Mouse (Mus musculus) liver, embryonic 13.5 days (tissue): ENCODE measurements around the gene Napepld. TPM values are rescaled to one million over a fixed set of nuclear protein-coding genes. Genes with fewer than 3 reads are reported as not detected.
"Not testable (repeated sequence)": the region's sequence is repeated elsewhere in the genome, so short reads cannot be mapped to it uniquely, and the experiment has no call there.

Experiments used
- ATAC-seq: fragments of 200-750 bp; cut with Nextera tagmentation; 2 replicates; pipeline ENCODE4 v1.8.0; 2017; ENCODE audit warnings: low read depth, mild to moderate bottlenecking, moderate number of reproducible peaks, moderate library complexity
- DNase-seq: peaks from one replicate; pipeline ENCODE4 v3.0.0; 2022
- H3K27ac ChIP-seq: fragments of 300-500 bp; sonication (generic); 2 replicates; pipeline ENCODE4 v1.5.1; 2015; ENCODE audit warnings: moderate library complexity, mild to moderate bottlenecking, inconsistent platforms
- H3K27me3 ChIP-seq: fragments of 300-500 bp; sonication (generic); 2 replicates; pipeline ENCODE4 v1.6.1; 2015; ENCODE audit warnings: mild to moderate bottlenecking, inconsistent platforms
- H3K36me3 ChIP-seq: fragments of 300-500 bp; sonication (generic); 2 replicates; pipeline ENCODE4 v1.6.1; 2015; ENCODE audit warnings: mild to moderate bottlenecking, inconsistent platforms
- H3K4me1 ChIP-seq: fragments of 300-500 bp; sonication (generic); replicated peaks from 2 replicates; pipeline ENCODE4 v1.6.1; 2015; ENCODE audit warnings: inconsistent platforms
- H3K4me2 ChIP-seq: fragments of 300-500 bp; sonication (generic); 2 replicates; pipeline ENCODE4 v1.6.1; 2015; ENCODE audit warnings: inconsistent platforms, mild to moderate bottlenecking, moderate library complexity
- H3K4me3 ChIP-seq: fragments of 300-500 bp; sonication (generic); replicated peaks from 2 replicates; pipeline ENCODE4 v1.5.1; 2015; ENCODE audit warnings: mild to moderate bottlenecking, inconsistent platforms
- H3K9ac ChIP-seq: fragments of 300-500 bp; sonication (generic); 2 replicates; pipeline ENCODE4 v1.6.1; 2015; ENCODE audit warnings: mild to moderate bottlenecking, inconsistent platforms
- H3K9me3 ChIP-seq: fragments of 300-500 bp; sonication (generic); replicated peaks from 2 replicates; pipeline ENCODE4 v1.6.1; 2016; ENCODE audit warnings: inconsistent platforms
- WGBS: fragments of 180-500 bp; shearing (Covaris S2); methylation state at CpG from one replicate; pipeline ENCODE4 v1.1.7; 2015; ENCODE audit not compliant: insufficient replicate concordance; 5-methylcytosine and 5-hydroxymethylcytosine counted together
- polyA plus RNA-seq: library from polyadenylated mRNA; unstranded; fragments of >200 nt; fragmentation: Nextera tagmentation; extraction: Ambion mirVana; gene quantifications from 2 replicates; pipeline ENCODE4 v1.2.1, GENCODE M21; 2015

Napepld gene
- polyA plus RNA-seq, 1 experiment from 2014 or later, result 1.2 TPM

DNA sequence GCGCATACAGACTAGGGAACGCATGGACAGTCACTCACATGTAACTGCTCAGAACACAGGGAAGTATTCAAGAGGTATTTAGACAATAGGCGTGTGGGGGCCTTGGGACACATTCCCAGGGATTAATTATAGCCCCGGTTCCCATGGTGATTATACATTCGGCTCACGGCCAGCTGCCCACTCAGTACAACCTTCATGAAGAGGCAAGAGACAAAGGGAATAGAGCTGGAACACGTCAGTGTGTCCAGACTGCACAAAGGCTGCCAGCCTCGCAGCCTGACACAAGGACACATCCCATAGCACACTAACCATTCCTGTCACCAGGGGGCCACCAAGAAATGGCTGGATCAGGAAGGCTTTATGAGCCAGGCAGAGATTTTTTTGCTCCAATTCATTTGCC is 31.7 kb upstream of the Napepld start:
- Histone ChIP-seq H3K27ac (no peak overlapping the region), H3K27me3 (no peaks in the 10 kb centered on the region), H3K36me3 (no peaks in the 10 kb centered on the region), H3K4me2 (no peak overlapping the region), H3K4me1 (peaks cover 12% of the 10 kb centered on the region), H3K9me3 (no peaks in the 10 kb centered on the region), H3K4me3 (no peak overlapping the region), H3K9ac (no peak overlapping the region)
- ATAC-seq (no peak), DNase-seq (no peak)
- 63% methylated on average over 8 of the region's 8 CpGs for WGBS

DNA sequence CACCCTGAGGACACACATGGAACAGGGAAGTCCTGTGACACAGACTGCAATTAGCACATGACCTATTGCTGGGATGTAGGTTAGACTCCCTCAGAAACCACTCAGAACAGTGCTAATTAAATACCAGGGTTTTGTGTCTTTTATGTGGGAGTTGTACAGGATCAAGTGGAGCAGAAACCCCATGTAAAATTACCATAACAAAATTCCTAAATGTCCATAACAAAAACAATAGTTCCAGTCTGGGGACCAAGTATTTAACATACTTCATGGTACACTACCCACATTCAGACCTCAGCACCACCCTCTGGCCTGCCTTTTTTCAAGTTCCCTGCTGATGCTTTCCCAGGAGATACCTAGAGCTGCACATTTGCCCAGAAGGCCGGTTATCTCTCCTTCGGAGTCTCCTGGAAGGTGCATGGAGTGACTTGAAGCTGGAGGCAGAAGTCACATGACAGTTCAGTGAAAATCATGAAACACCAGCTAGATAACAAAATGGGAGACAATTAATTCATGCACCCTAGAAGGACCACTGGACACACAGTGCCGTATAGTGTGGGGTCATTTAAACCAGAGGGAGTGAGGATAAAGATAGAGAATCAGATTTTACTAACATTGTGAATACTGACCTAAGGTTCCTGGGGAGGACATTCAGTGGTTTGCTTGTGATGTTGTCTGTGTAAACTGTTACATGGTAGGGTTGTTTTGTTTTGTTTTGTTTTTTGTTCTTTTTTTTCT is 31.1 kb upstream of the Napepld start:
- H3K9ac ChIP-seq, result no peak overlapping the region
- H3K4me3 ChIP-seq, result no peak overlapping the region
- H3K36me3 ChIP-seq, result no peaks in the 10 kb centered on the region
- WGBS, result 75% methylated on average over 3 of the region's 3 CpGs
- H3K4me2 ChIP-seq, result no peak overlapping the region
- peaks cover 6% of the 10 kb centered on the region for H3K4me1 ChIP-seq
- no peaks in the 10 kb centered on the region for H3K9me3 ChIP-seq
- DNase-seq (no peak), ATAC-seq (no peak)
- no peaks in the 10 kb centered on the region for H3K27me3 ChIP-seq
- no peak overlapping the region for H3K27ac ChIP-seq

DNA sequence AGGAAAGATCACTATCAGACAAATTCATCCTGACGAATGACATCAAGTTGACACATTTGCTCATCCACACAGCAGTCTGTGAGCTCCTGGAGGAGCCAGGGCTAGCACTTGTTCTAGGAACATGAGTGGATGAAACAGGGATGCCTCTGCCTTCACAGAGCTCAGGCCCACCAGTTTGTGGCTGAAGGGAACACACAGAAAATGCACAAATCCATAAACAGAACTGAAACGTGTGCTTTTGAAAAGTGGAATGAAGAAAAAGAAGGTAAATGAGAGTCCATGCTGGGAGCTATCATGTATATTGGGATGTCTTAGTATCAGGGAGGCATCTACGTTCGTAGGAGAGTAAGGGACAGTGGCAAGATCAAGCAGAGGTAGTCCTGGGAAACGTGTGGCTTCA is 27.9 kb upstream of the Napepld start:
- H3K27me3 ChIP-seq, result no peaks in the 10 kb centered on the region
- ATAC-seq (no peak), DNase-seq (no peak)
- H3K9me3 ChIP-seq, result no peaks in the 10 kb centered on the region
- no peak overlapping the region for H3K4me3 ChIP-seq
- no peak overlapping the region for H3K4me2 ChIP-seq
- no peak overlapping the region for H3K27ac ChIP-seq
- no peaks in the 10 kb centered on the region for H3K4me1 ChIP-seq
- H3K36me3 ChIP-seq, result no peaks in the 10 kb centered on the region
- WGBS, result 48% methylated on average over 5 of the region's 5 CpGs
- H3K9ac ChIP-seq, result no peak overlapping the region

DNA sequence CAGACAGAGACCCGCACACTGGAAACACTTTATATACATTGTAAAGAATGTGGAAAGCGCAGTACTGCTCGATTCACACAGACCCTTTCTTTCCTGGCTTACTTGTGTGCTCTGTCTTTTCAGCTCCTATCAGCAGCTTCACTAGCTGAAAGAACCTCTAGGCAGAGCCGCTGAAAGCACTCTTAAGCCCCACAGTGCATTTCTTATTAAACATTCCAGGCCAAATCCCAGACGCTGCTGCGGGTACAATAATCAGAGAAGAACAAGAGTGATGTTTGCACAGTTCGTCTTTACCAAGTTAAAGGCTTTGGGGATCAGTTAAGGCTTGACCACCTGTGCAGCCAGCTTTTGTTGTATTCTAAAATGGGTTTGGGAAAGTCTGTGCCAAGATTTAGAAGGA is 23.7 kb upstream of the Napepld start:
- Histone ChIP-seq H3K4me2 (no peak overlapping the region), H3K9ac (no peak overlapping the region), H3K36me3 (no peaks in the 10 kb centered on the region), H3K27me3 (no peaks in the 10 kb centered on the region), H3K27ac (no peak overlapping the region), H3K4me3 (no peak overlapping the region), H3K9me3 (no peaks in the 10 kb centered on the region), H3K4me1 (no peaks in the 10 kb centered on the region)
- WGBS, result 70% methylated on average over 7 of the region's 7 CpGs
- DNase-seq (no peak), ATAC-seq (no peak)

DNA sequence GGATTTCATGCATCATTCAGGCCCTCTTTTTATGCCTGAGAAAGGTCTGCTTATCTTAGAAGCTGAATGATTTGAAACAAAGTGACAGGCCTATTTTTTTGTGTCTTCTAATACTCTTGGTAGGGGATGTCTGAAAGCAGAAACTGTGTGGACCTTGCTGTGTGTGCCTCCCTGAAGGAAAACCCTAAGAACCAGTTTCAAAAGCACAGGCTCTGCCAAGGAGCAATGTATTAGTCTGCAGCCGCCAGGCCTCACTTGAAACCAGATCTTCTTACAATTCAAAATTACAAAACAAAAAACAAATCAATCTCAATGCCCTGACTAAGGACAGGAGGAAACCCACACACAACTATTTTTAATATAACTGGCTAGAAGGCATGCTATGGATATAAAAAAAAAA is 23.2 kb upstream of the Napepld start:
- Histone ChIP-seq H3K4me2 (no peak overlapping the region), H3K9me3 (no peaks in the 10 kb centered on the region), H3K4me1 (no peaks in the 10 kb centered on the region), H3K9ac (no peak overlapping the region), H3K27ac (no peak overlapping the region), H3K27me3 (no peaks in the 10 kb centered on the region), H3K36me3 (no peaks in the 10 kb centered on the region), H3K4me3 (no peak overlapping the region)
- no peak for DNase-seq
- ATAC-seq, result no peak
- 70% methylated on average over 1 of the region's 1 CpGs for WGBS

DNA sequence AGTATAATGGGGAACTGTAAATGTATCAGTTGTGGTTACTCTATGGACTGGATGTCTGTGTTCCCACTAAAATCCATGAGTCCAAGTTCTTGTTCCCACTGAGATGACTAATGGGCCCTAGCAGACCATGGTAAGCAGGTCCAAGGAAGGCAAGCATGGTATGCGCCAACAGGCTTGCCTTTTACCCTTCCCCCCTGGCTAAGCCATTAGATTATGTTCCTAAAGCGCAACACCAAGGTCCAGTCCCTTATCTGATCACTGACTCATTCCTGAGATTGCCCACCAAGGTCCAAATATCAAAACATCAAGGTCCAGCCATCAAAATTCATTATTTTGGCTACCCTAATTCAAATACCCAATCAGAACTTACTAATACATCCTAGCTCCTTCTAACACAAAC is 18.0 kb upstream of the Napepld start:
- DNase-seq (no peak), ATAC-seq (no peak)
- WGBS, result 84% methylated on average over 2 of the region's 2 CpGs

DNA sequence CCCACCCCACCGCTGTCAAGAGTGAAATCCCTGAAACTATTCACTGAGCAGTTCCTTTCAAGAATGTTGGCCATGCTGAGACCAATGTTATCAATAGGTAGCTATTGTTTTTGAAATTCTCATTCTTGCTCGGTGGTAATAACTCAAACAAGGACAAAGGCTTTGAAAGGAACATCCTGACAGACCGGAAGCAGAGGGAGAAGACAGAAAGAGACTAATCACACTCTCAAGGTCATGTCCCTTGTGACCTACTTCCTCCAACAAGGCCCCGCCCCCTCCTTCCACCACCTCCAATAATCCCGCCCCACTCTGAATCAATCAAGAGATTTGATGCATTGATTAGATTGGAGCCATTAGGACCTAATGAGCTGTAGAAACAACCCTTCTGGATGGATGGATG is 17.4 kb upstream of the Napepld start:
- 64% methylated on average over 5 of the region's 5 CpGs for WGBS
- Histone ChIP-seq H3K36me3 (no peaks in the 10 kb centered on the region), H3K4me3 (no peak overlapping the region), H3K9ac (no peak overlapping the region), H3K4me1 (no peaks in the 10 kb centered on the region), H3K27me3 (no peaks in the 10 kb centered on the region), H3K27ac (no peak overlapping the region), H3K9me3 (no peaks in the 10 kb centered on the region), H3K4me2 (no peak overlapping the region)
- DNase-seq (no peak), ATAC-seq (no peak)

More for the DNA sequence above, 18.0 kb upstream of the Napepld start:
- H3K27ac ChIP-seq, result no peak overlapping the region
- H3K4me2 ChIP-seq, result no peak overlapping the region
- H3K27me3 ChIP-seq, result no peaks in the 10 kb centered on the region
- no peaks in the 10 kb centered on the region for H3K4me1 ChIP-seq
- no peak overlapping the region for H3K4me3 ChIP-seq
- no peaks in the 10 kb centered on the region for H3K9me3 ChIP-seq
- no peak overlapping the region for H3K9ac ChIP-seq
- no peaks in the 10 kb centered on the region for H3K36me3 ChIP-seq

DNA sequence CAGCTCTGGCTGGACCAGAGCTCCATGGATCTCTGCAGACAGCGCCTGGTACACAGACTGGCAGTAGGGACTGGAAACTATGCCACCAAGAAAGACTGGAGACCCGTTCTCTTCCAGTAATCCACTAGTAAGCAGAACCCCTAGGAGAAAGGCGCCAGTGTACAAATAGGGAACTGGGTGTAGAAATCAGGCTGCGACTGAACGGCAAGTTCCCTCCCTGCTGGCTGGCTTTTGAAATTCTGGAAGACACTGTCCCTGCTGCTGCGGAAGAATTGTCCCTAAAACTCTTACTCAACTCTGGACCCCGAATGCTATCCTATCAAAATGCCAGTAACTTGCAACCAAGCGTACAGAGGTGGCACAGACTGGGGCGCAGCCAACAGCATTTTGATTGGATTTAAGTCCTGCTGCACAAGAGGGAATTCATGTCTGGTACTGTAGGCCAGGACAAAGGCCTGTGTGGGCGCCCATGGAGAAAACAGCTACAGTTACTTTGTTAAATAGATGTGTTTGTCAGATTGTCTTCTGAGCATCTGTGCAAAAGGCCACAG is 16.0 kb upstream of the Napepld start:
- Histone ChIP-seq H3K27ac (no peak overlapping the region), H3K4me1 (no peaks in the 10 kb centered on the region), H3K4me2 (no peak overlapping the region), H3K4me3 (no peak overlapping the region), H3K36me3 (no peaks in the 10 kb centered on the region), H3K9ac (no peak overlapping the region), H3K27me3 (no peaks in the 10 kb centered on the region), H3K9me3 (no peaks in the 10 kb centered on the region)
- DNase-seq (no peak), ATAC-seq (no peak)
- WGBS, result 69% methylated on average over 10 of the region's 10 CpGs

DNA sequence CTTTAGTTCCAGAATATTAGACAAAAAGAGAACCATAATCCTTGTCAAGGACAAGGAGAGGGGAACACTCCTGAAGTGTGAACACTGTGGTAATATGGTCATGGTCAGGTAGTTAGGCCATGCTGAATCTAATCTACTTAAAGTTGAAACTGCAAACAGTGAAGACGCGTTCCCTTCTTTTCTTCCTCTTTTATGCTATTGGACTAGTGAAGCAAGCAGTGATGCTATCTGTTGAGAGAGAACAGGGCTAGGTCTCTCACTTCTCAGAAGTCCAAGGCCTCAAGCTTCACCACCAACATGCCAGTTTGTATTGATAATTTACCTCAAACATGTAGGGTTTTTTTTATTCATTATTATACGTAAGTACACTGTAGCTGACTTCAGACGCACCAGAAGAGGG is 13.3 kb upstream of the Napepld start:
- DNase-seq (no peak), ATAC-seq (no peak)
- Histone ChIP-seq H3K27ac (no peak overlapping the region), H3K9me3 (no peaks in the 10 kb centered on the region), H3K4me1 (no peaks in the 10 kb centered on the region), H3K4me2 (no peak overlapping the region), H3K9ac (no peak overlapping the region), H3K4me3 (no peak overlapping the region), H3K27me3 (no peaks in the 10 kb centered on the region), H3K36me3 (no peaks in the 10 kb centered on the region)
- 48% methylated on average over 4 of the region's 4 CpGs for WGBS

DNA sequence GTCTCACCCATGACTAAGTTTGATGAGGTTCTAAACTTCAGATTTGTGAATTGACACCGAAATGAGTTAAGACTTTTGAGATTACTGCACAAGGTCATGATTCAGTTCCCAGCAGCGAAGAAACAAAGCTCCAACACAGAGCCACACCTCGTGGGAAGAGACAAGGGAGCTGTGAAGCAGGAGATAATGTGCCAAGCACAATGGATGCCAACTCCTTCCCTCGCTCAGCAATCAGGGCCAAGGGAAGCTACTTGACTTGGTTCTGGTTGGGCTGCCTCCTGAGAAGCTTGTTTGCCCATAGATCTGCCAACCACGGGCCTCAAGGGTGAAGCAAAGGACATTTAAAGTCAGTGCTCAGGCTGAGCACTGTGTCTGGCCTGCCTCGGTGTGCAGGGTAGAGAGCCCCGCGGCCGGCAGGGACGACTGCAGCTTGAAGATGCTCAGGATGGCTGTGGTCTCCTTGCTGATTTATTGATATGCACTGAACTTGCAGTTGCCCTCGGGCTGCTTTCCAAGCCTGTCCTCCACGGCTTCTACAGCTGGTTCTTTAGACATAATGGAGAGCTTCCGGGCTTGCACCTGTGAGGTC is 11.0 kb upstream of the Napepld start:
- Histone ChIP-seq H3K4me2 (no peak overlapping the region), H3K9ac (no peak overlapping the region), H3K27ac (no peak overlapping the region), H3K27me3 (no peaks in the 10 kb centered on the region), H3K4me1 (no peaks in the 10 kb centered on the region), H3K36me3 (no peaks in the 10 kb centered on the region), H3K4me3 (no peak overlapping the region), H3K9me3 (no peaks in the 10 kb centered on the region)
- no peak for DNase-seq
- WGBS, result 59% methylated on average over 13 of the region's 13 CpGs
- ATAC-seq, result no peak

DNA sequence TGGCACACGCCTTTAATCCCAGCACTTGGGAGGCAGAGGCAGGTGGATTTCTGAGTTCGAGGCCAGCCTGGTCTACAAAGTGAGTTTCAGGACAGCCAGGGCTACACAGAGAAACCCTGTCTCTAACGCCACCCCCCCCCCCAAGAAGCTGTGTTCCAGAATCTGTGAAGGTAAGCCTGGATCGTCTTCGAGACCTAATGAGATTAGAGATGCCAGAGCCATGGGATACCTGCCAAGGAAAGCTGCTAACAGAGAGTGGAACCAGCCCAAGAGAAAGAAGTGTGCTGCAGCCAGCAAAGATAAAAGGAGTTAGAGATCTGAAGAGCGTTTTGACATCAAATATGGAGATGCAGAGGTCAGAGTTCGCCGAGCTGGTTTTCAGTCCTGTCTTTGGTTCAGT is 6.8 kb upstream of the Napepld start:
- not testable (repeated sequence) for DNase-seq, H3K36me3 ChIP-seq, H3K4me3 ChIP-seq, ATAC-seq, H3K4me1 ChIP-seq, H3K27me3 ChIP-seq, H3K9ac ChIP-seq, H3K27ac ChIP-seq, H3K4me2 ChIP-seq, H3K9me3 ChIP-seq
- WGBS, result 78% methylated on average over 8 of the region's 8 CpGs

DNA sequence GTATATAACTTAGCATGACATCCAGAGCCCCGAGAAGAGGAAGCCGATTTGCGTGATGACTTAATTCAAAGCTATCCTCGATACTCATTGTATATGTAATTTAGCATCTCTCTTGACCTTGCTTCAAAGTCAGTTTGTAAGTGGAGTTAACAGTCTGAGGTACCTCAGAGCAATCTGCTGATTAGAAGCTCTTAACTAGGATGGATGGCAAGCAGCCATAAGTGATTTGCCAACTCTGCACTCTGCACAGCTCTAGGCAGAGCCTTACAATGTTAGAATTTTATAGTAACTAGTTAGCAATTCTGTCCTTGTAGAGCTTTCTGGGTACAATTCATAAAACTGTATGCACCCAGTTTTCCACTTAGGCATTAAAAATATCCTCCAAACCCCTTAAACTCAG is 5.3 kb upstream of the Napepld start:
- Histone ChIP-seq H3K36me3 (no peaks in the 10 kb centered on the region), H3K4me3 (no peak overlapping the region), H3K27ac (no peak overlapping the region), H3K9me3 (no peaks in the 10 kb centered on the region), H3K4me1 (peaks cover 19% of the 10 kb centered on the region), H3K4me2 (no peak overlapping the region), H3K27me3 (no peaks in the 10 kb centered on the region), H3K9ac (no peak overlapping the region)
- 83% methylated on average over 4 of the region's 4 CpGs for whole genome bisulfite sequencing
- DNase-seq, result no peak
- ATAC-seq, result no peak
